Mouse (Mus musculus) liver, postnatal 0 days (tissue): ENCODE measurements at regions not wholly inside any gene's neighbourhood (a gene's known extent, or its start where the extent isn't known, plus 50 kb on each side); places are given as distances from the start of the nearest gene placed in this dataset.

Source experiments
- ATAC-seq: fragments of 200-750 bp; cut with Nextera tagmentation; 2 replicates; pipeline ENCODE4 v1.8.0; 2017; ENCODE audit warnings: mild to moderate bottlenecking, moderate library complexity
- DNase-seq: peaks from one replicate; pipeline ENCODE4 v3.0.0-alpha.2; 2016
- H3K27ac ChIP-seq: fragments of 300-500 bp; sonication (generic); 2 replicates; pipeline ENCODE4 v1.5.1; 2014; ENCODE audit warnings: antibody characterized with exemption, moderate library complexity, mild to moderate bottlenecking, low read depth
- H3K27me3 ChIP-seq: fragments of 300-500 bp; sonication (generic); 2 replicates; pipeline ENCODE4 v1.6.1; 2014; ENCODE audit warnings: low read length, control low read depth, mixed read lengths; ENCODE audit not compliant: insufficient read depth
- H3K36me3 ChIP-seq: fragments of 300-500 bp; sonication (generic); replicated peaks from 2 replicates; pipeline ENCODE4 v1.6.1; 2014; ENCODE audit warnings: mild to moderate bottlenecking, control low read depth, low read length, moderate library complexity, mixed read lengths; ENCODE audit not compliant: insufficient read depth
- H3K4me1 ChIP-seq: fragments of 300-500 bp; sonication (generic); 2 replicates; pipeline ENCODE4 v1.6.1; 2014; ENCODE audit warnings: antibody characterized with exemption, mild to moderate bottlenecking, control low read depth; ENCODE audit not compliant: insufficient read depth
- H3K4me2 ChIP-seq: fragments of 300-500 bp; sonication (generic); 2 replicates; pipeline ENCODE4 v1.6.1; 2014; ENCODE audit warnings: low read depth, mild to moderate bottlenecking, low read length, moderate library complexity, mixed read lengths
- H3K4me3 ChIP-seq: fragments of 300-500 bp; sonication (generic); 2 replicates; pipeline ENCODE4 v1.5.1; 2014; ENCODE audit warnings: low read depth, low read length
- H3K9ac ChIP-seq: fragments of 300-500 bp; sonication (generic); replicated peaks from 2 replicates; pipeline ENCODE4 v1.6.1; 2014; ENCODE audit warnings: mild to moderate bottlenecking, moderate library complexity
- H3K9me3 ChIP-seq: fragments of 300-500 bp; sonication (generic); 2 replicates; pipeline ENCODE4 v1.6.1; 2016; ENCODE audit warnings: mild to moderate bottlenecking, control low read depth, low read length, mixed read lengths
- CTCF ChIP-seq: sonication (generic); IDR thresholded peaks from 2 replicates; pipeline ENCODE4 v1.5.1; 2016; ENCODE audit warnings: antibody characterized with exemption, low read depth
- EP300 ChIP-seq: IDR thresholded peaks from 2 replicates; pipeline ENCODE4 v1.6.1; 2016; ENCODE audit warnings: antibody characterized with exemption, low read depth, mild to moderate bottlenecking
- WGBS: fragments of 180-500 bp; shearing (Covaris S2); extraction: QIAGEN DNeasy Blood & Tissue Kit; methylation state at CpG from one replicate; pipeline ENCODE4 v1.1.7; 2014; ENCODE audit not compliant: insufficient replicate concordance; 5-methylcytosine and 5-hydroxymethylcytosine counted together

DNA sequence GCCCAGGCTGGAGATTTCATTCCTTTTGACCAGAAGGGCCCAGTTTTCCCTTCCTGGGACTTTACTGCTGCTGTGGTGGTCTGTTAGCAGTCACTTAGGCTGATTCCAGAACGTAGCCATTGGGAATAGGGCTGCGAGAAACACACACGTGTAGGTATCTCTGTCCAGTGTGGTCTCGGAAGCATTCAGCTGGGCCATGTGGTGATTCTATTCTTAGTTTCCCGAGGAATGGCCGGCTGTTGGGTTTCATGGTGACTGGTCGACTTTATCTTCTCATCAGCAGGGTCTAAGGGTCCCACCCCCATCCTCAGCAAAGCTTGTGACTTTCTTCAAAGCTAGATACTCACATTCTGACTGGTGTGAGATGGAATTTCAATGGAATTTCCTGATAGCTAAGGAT is 59.2 kb upstream of the Tmpo start:
- Histone ChIP-seq H3K9me3 (no peaks in the 10 kb centered on the region), H3K9ac (no peak overlapping the region), H3K27me3 (no peaks in the 10 kb centered on the region), H3K4me1 (no peaks in the 10 kb centered on the region), H3K27ac (no peak overlapping the region), H3K4me3 (no peak overlapping the region), H3K4me2 (no peak overlapping the region), H3K36me3 (no peaks in the 10 kb centered on the region)
- DNase-seq (no peak), ATAC-seq (no peak)
- TF ChIP-seq CTCF (no peak), EP300 (no peak)
- WGBS: 55% methylated on average over 7 of the region's 7 CpGs

DNA sequence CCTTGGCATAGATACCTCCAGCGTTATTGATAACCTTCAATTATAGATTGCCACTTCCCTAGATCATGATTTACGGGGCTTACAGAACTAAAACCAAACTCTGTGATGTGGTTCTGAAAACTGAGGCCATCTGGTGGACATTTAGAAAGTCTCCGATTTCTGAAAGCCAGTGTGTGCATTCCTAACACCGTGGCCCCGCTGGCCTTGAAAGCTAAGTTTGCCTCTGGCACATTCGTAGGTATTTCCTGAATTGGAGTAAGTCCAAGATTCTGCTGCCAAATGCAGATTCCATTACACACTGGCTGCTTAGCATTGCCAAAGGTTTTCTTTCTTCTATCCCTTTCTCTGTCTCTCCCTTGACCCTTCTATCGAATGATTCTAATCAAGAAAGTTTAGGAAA is 55.7 kb upstream of the Tmpo start:
- H3K27ac ChIP-seq: no peak overlapping the region
- no peaks in the 10 kb centered on the region for H3K36me3 ChIP-seq
- H3K9ac ChIP-seq: no peak overlapping the region
- TF ChIP-seq EP300 (no peak), CTCF (peak; percentile 63)
- H3K4me1 ChIP-seq: no peaks in the 10 kb centered on the region
- no peak overlapping the region for H3K4me2 ChIP-seq
- WGBS: 22% methylated on average over 7 of the region's 7 CpGs
- peak; percentile 38; the same call in 1 of the 2 replicates for ATAC-seq
- DNase-seq: peak; percentile 39
- H3K9me3 ChIP-seq: no peaks in the 10 kb centered on the region
- H3K4me3 ChIP-seq: no peak overlapping the region
- no peaks in the 10 kb centered on the region for H3K27me3 ChIP-seq

DNA sequence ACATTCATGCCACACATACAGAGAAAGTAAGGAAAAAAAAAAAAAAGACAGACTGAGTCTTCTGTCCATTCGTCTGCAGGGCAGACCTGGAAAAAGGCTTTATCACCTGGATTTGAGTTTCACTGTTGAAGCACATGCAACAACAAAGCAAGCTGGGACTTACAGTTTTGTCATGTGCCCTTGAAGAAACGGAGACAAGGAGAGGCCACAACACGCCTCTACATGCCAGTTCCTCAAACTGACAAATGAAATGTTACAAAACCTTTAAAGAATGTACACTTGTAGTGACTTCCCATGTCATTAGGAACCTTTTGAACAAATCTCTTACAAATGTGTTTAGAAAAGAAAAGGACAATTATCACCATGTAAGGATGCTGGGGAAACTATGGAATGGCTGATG is 53.6 kb upstream of the Tmpo start:
- H3K4me2 ChIP-seq: no peak overlapping the region
- H3K27me3 ChIP-seq: no peaks in the 10 kb centered on the region
- no peaks in the 10 kb centered on the region for H3K9me3 ChIP-seq
- no peak for TF ChIP-seq CTCF
- TF ChIP-seq EP300: no peak
- no peaks in the 10 kb centered on the region for H3K36me3 ChIP-seq
- no peaks in the 10 kb centered on the region for H3K4me1 ChIP-seq
- 58% methylated on average over 3 of the region's 3 CpGs for WGBS
- DNase-seq: no peak
- no peak for ATAC-seq
- no peak overlapping the region for H3K9ac ChIP-seq
- no peak overlapping the region for H3K4me3 ChIP-seq
- no peak overlapping the region; the same call in 1 of the 2 replicates for H3K27ac ChIP-seq
